Comparison of ENCODE assay signal across 1 mouse cellular context in the genomic region with DNA sequence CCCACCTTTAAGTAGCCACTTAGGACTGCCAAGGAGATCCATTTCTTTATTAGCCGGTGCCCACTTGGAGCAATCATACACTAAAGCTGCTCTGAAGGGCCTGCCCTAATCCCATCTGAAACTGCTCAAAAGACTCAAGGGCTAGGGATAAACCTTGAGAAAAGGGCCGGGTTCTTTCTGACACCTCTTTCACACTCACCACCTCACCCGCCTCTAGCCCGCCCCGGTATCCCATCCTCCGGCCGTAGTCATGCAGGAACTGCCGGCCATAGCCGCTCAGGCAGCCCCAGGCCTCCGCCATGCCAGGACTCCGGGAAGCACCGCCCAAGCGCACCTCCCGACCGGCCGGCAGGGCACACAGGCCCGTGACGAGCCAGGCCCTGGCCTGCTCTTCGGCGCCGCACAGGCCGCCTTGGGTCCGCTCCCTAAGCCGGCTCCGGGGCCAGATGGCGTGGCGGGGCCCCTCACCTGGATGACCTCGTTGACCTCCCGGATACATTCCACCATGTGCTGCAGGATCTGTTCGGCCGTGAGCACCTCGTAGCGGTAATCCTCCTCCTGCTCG.
TF ChIP-seq lines count a peak whose summit lies in the region.

No protein-coding gene starts in this region.

TF ChIP-seq in CH12.LX, 34 proteins besides CTCF, POLR2A, EP300 and RAD21 (continued from another document):
- TF ChIP-seq ELF1 (IDR thresholded peaks at IDR 0.05; ENCODE audit: low read depth, low read length) (0 out of 2 replicates have a peak, but pooled peaks have one; percentile 15), SMC3 (IDR thresholded peaks at IDR 0.05; ENCODE audit: low read depth, low read length) (no peak)
